Mouse (Mus musculus): ENCODE measurements at regions not wholly inside any gene's neighbourhood (a gene's known extent, or its start where the extent isn't known, plus 50 kb on each side); places are given as distances from the start of the nearest gene placed in this dataset.

GRCm38 (mm10) chr3:42074532-42075287 is 332.3 kb downstream of the D3Ertd751e start:
- TF ChIP-seq CTCF (IDR thresholded peaks at IDR 0.05; ENCODE audit: low read depth) (peak; percentile 41; the same call in 1 of the 2 replicates), EP300 (IDR thresholded peaks at IDR 0.05; ENCODE audit: low read depth) (no peak)
